Mouse (Mus musculus) thymus, adult 2 months (tissue): ENCODE results near the gene Hnrnpdl. TPM values are rescaled to one million over a fixed set of nuclear protein-coding genes. Genes with fewer than 3 reads are reported as not detected.

Source experiments
- DNase-seq: peaks from one replicate; pipeline ENCODE4 v3.0.0; 2021
- H3K27ac ChIP-seq: fragments of 200-500 bp; 2 replicates; pipeline ENCODE4 v1.5.1; 2012; ENCODE audit warnings: low read length, control low read depth; ENCODE audit not compliant: control insufficient read depth, insufficient read depth
- H3K27me3 ChIP-seq: fragments of 200-500 bp; 2 replicates; pipeline ENCODE4 v1.6.1; 2012; ENCODE audit warnings: mild to moderate bottlenecking, low read length, moderate library complexity, mixed read lengths; ENCODE audit not compliant: control insufficient read depth, insufficient read depth
- H3K36me3 ChIP-seq: fragments of 200-500 bp; 2 replicates; pipeline ENCODE4 v1.6.1; 2012; ENCODE audit warnings: mild to moderate bottlenecking, low read length, moderate library complexity; ENCODE audit not compliant: control insufficient read depth, insufficient read depth
- H3K4me1 ChIP-seq: fragments of 200-500 bp; replicated peaks from 2 replicates; pipeline ENCODE4 v1.6.1; 2012; ENCODE audit warnings: low read length; ENCODE audit not compliant: control insufficient read depth, insufficient read depth
- H3K4me3 ChIP-seq: fragments of 200-500 bp; 2 replicates; pipeline ENCODE4 v1.5.1; 2012; ENCODE audit warnings: mild to moderate bottlenecking, low read length, control low read depth, moderate library complexity; ENCODE audit not compliant: control insufficient read depth, insufficient read depth
- CTCF ChIP-seq: fragments of 200-500 bp; IDR thresholded peaks from 2 replicates; pipeline ENCODE4 v1.5.1; 2012; ENCODE audit warnings: mild to moderate bottlenecking, control low read depth, low read length, moderate library complexity, borderline replicate concordance; ENCODE audit not compliant: control insufficient read depth, poor library complexity, insufficient read depth; ENCODE audit errors: extremely low read depth
- POLR2A ChIP-seq: fragments of 200-500 bp; IDR thresholded peaks from 2 replicates; pipeline ENCODE4 v1.6.1; 2012; ENCODE audit warnings: mild to moderate bottlenecking, low read length, control low read depth, moderate library complexity; ENCODE audit not compliant: control insufficient read depth, poor library complexity, insufficient read depth; ENCODE audit errors: extremely low read depth
- WGBS: fragments of 180-500 bp; shearing (Covaris S2); methylation state at CpG from one replicate; pipeline ENCODE4 v1.1.7; 2018; 5-methylcytosine and 5-hydroxymethylcytosine counted together
- polyA plus RNA-seq: library from polyadenylated mRNA; depleted of rRNA; stranded (reverse); fragments of >200 nt; gene quantifications from 2 replicates; pipeline ENCODE4 v1.2.3, GENCODE M21; 2012

The Hnrnpdl gene
- polyA plus RNA-seq, 1 experiment = 148 TPM

DNA sequence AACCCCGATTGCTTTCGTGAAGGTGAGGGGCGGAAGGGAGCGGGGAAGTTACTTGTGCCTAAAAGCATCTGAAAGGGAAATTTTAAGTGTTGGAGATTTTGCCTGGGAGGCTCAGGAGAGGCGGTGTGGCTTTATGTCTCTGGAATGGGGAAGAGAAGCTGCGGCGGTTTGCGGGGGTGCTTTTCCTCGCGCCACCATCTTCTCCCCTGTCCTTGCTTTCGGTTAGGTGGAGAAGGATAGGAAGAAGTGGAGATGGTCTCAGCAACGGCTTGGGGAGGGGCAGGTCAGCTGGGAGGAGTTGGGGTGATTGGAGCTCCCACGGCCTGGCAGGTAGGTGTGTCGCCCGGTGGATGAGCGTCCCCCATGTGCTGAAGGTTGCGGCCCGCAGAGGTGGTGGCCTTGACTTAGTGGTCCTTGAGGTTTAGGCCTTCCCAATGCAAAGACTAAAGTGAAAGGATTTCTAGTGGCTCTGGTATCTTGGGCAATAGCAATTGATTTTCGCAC is 869 bp upstream of the Hnrnpdl start:
- TF ChIP-seq CTCF (no peak), POLR2A (no peak)
- 2% methylated on average over 19 of the region's 19 CpGs for whole genome bisulfite sequencing
- peak overlapping the region; percentile 79 for H3K4me3 ChIP-seq
- H3K4me1 ChIP-seq = peaks cover 6% of the 10 kb centered on the region
- peak overlapping the region; percentile 49 for H3K27ac ChIP-seq
- H3K36me3 ChIP-seq = peaks cover 12% of the 10 kb centered on the region; the same call in 1 of the 2 replicates
- DNase-seq = peak; percentile 42
- no peaks in the 10 kb centered on the region for H3K27me3 ChIP-seq

- peak overlapping the region; percentile 46 for H3K27ac ChIP-seq
- TF ChIP-seq CTCF (peak; percentile 98), POLR2A (peak; percentile 58; the same call in 1 of the 2 replicates)
- H3K4me3 ChIP-seq = peak overlapping the region; percentile 79
- WGBS = under 1% methylated on average over 113 of the region's 113 CpGs
- H3K36me3 ChIP-seq = peaks cover 24% of the 10 kb centered on the region
- no peaks in the 10 kb centered on the region for H3K27me3 ChIP-seq
- peak; percentile 98 for DNase-seq
- H3K4me1 ChIP-seq = peaks cover 6% of the 10 kb centered on the region
Measured at GRCm38 (mm10) chr5:100038714-100039601, 506 bp downstream of the Hnrnpdl start.

DNA sequence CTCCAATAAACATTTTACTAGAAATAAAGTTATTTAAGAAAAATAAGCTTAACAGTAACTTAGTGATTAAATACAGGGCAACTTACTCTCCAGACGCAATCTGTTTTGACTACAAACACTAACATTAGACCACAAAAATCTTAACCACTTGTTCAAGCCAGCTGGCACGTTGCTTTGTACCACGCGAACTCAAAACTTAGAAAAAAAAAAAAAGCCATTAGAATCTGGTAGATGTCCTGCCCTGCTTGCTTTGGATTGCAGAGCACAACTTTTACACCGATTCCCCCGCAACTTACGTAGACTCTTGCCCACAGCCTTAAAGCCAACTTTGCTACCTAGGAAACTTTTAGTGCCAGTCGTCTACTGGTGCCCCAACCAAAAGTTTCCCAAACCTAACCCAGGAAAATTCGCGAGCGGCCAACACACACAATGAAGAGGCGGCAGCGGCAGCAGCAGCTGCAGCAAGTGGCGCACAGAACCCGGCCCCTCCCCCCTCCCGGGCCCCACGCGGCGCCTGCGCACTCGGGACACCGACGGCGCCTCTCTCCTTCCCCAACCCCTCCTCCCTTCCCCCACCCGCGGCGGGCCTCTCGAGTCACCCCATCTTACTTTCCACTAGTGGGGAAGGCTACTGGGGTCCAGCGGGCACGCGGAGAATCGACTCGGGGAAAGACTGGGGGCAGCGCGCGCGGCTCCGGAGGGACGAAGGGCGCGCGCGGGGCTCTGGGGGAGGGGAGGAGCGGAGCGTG is 1.3 kb downstream of the Hnrnpdl start:
- DNase-seq = peak; percentile 93

GRCm38 (mm10) chr5:100036681-100037080 is 2.8 kb downstream of the Hnrnpdl start:
- DNase-seq = peak; percentile 41
- no peaks in the 10 kb centered on the region for H3K27me3 ChIP-seq
- H3K36me3 ChIP-seq = peaks cover 39% of the 10 kb centered on the region
- no peak for TF ChIP-seq POLR2A
- TF ChIP-seq CTCF = no peak
- WGBS = 30% methylated on average over 7 of the region's 7 CpGs
- peaks cover 6% of the 10 kb centered on the region for H3K4me1 ChIP-seq
- H3K27ac ChIP-seq = no peak overlapping the region
- no peak overlapping the region for H3K4me3 ChIP-seq

More for the DNA sequence above, 1.3 kb downstream of the Hnrnpdl start:
- TF ChIP-seq CTCF = peak; percentile 14; the same call in 1 of the 2 replicates
- no peak for TF ChIP-seq POLR2A
- Histone ChIP-seq H3K27ac (peak overlapping the region; percentile 46), H3K4me3 (peak overlapping the region; percentile 71), H3K4me1 (peaks cover 6% of the 10 kb centered on the region), H3K27me3 (no peaks in the 10 kb centered on the region), H3K36me3 (peaks cover 31% of the 10 kb centered on the region)
- WGBS = under 1% methylated on average over 43 of the region's 45 CpGs

- no peak for DNase-seq
- peaks cover 6% of the 10 kb centered on the region for H3K4me1 ChIP-seq
- no peak overlapping the region for H3K4me3 ChIP-seq
- H3K27me3 ChIP-seq = no peaks in the 10 kb centered on the region
- TF ChIP-seq POLR2A (no peak), CTCF (no peak)
- H3K36me3 ChIP-seq = peaks cover 39% of the 10 kb centered on the region
- WGBS = 84% methylated on average over 7 of the region's 7 CpGs
- no peak overlapping the region for H3K27ac ChIP-seq
Measured at GRCm38 (mm10) chr5:100035950-100036349, 3.5 kb downstream of the Hnrnpdl start.

DNA sequence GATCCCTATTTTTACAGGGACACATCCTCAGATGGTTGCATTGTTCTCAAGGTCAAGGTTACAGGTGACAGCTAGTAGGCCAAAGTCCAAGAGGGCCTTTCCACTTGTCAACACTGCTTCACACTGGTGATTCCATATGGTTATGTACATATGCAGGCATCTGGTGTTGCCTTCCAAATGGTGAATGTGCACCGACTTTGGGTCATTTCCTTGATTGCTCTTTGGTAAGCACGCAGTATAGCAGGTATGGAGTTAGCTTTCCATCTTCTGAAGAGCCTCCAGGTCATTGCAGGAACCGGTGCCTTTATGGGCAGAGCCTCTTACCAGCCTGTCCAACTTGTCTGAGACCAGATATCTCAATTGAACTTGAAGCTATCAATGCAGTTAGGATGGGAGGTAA is 6.8 kb downstream of the Hnrnpdl start:
- peaks cover 39% of the 10 kb centered on the region for H3K36me3 ChIP-seq
- 94% methylated on average over 3 of the region's 3 CpGs for WGBS
- no peaks in the 10 kb centered on the region for H3K27me3 ChIP-seq
- TF ChIP-seq CTCF (no peak), POLR2A (no peak)
- peaks cover 3% of the 10 kb centered on the region for H3K4me1 ChIP-seq
- H3K27ac ChIP-seq = no peak overlapping the region
- DNase-seq = no peak
- no peak overlapping the region for H3K4me3 ChIP-seq
